Mouse (Mus musculus): Measurements from ENCODE around the gene Cdc20.
A peak's percentile ranks its signal among the peaks of the same experiment; 100 is the strongest.

The Cdc20 gene

DNA sequence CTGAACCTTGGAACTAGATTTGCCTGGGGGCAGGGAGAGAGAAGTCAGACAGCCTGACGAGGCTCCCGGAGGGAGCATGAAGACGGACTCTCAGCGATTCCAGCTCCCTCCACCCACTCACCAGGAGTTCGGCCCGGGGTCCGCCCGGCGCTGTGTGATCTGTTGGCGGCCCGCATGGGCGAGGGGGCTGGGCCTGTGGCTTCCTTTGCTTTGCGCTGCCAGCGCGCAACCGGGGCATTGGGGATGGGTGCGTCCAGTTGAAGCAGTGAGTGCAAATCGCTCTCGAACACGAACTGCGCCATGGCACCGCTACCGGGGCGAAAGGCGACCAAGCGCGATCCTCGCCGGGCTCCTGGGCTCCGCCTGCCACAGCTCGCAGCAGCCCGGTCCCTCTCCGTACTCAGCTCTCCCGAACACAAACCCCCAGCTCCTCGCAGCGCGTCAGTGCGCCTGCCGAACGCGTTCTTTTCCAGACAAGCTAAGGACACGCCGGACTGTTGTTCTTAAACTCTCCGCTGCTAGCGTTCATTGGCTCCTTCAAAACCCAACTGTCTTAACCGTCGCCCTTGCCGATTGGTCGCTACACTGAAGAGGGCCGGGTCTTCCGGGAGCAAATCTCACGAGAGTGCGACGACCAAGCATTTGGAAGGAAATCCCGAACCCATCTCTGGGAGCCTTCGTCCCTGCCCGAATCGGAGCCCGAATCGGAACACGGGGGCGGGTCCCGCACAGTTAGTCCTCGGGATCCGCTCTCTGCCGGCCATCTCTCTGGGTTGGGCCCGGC, at the start of gene Cdc20:
Gene Cdc20, minus strand, starts transcription at position 533 of the 784 bp plus-strand sequence.
- peak; percentile 68 to 77 for DNase-seq

DNA sequence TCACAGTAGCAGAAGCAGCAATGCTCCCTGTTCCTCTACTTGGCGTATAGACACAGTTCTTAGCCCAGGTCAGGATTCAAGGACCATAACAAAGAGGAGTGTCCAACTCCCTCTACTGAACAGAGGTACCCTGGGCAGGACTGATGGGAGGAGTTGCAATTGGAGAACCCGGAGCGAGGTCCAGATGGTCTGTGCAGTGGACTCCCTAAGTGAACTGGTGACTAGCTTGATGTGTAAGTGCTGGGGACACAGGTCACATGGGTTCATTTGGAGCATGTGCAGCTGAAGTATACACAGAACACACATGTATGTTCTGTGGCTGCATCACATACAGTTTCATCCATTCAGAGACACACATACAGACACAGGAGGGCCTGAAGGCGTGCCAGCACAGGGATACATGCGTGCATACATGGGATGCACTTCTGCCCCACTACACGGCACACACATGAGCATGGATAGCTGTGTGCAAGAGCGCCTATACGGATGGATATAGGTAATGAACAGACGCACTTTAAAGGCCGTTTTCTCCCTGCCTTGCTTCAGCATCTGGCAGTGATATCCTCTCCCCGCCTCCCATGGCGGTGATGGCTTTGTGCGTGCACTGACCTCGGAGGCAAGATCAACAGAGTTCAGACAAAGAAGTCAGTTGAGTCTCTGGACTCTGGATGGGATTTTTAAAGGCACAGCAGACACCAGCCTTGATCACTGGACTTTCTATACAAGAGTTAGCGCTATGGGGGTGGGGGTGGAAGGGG, 39.8 kb upstream of the Cdc20 start:
- no peak for DNase-seq

GRCm38 (mm10) chr4:118472687-118473086, 35.5 kb upstream of the Cdc20 start:
- no peak for DNase-seq

GRCm38 (mm10) chr4:118471281-118471680, 34.1 kb upstream of the Cdc20 start:
- DNase-seq, result no peak

DNA sequence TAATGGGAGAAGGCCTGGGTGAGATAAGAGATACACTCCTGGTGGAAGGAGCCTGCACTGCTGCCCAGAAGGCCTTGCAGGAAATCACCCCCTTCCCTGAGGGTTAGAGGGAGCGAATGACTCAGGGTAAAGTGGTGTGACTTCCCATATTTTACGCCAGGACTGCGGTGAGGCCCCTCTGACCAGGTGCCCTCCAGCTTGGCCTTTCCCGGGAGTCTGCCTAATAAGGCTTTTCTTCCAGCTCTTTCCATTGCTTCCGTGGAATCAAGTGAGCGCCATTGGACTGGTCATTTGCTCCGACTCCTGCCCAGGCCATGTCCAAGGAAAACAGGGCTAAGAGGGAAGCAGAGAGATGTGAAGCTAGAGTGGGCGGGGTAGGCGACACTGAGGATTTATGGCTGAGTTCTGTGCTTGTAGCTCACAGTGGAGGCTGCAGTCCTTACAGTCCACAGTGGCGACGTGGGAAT, 28.6 kb upstream of the Cdc20 start:
- DNase-seq, result no peak

GRCm38 (mm10) chr4:118464956-118465355, 27.8 kb upstream of the Cdc20 start:
- DNase-seq, result no peak

DNA sequence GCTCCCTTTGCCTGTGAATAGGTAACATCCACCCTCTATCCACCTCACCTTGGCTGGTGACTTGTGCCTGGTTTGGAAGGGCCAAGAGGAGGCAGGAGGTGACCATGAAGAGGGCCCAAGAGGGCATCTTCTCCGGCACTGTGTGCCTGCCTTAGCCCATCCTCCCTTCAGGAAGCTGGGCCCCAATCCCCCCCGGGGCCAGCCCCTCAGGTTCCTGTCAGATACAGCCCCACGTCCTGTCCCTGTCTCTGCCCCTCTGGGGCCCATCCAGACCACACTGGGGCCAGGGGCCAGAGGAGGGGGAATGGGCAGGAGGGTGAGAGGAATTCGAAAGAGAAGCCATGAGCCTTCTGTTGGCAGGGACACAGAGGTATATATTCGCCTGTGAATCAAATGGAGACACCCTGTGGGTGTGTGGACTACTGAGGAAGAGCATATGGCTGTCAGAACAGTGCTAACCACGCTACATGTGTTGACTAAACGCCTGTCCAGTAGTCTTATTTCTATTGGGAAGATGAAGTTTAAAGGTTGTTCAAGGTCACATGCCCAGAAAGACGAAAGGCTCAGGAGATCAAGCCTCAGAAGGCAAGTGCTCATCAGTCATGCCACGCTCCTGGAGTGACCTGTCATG, 20.3 kb upstream of the Cdc20 start, which contains the start of gene Mpl:
Gene Mpl, minus strand, starts transcription at position 169 of the 631 bp plus-strand sequence.
- no peak for DNase-seq

- no peak for DNase-seq
Measured at GRCm38 (mm10) chr4:118446415-118447153, 9.4 kb upstream of the Cdc20 start.

DNA sequence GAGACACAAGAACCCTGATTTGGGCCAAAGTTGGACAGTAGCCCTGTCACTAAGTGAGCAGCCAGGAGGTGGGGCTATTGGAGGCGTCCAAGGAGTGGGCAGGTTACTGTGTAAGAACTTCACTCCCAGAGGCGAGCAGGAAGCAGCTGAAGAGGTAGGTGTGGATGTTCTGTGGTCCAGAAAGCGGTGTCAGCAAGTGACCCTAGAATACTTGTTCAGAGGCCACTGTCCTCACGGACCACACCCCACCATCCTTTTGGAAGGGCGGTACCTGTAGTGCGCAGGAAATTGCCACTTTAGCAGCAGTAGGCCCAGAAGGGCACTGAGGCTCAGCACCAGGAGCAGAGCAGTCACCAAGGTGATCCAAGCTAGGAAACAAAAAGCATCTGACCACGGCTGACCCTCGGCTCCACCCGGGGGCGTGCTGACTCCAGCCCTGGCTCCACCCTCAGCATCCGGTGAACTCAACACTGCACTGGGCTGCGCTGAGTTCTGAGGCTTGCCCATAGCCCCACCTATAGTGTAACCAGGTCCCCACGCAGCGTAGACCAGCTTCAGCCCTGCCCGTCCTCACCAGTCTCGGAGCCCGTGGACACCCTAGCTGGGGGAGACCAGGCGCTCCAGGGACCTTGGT, 8.7 kb upstream of the Cdc20 start:
- DNase-seq, result no peak

GRCm38 (mm10) chr4:118445088-118445487, 7.9 kb upstream of the Cdc20 start:
- no peak for DNase-seq

DNA sequence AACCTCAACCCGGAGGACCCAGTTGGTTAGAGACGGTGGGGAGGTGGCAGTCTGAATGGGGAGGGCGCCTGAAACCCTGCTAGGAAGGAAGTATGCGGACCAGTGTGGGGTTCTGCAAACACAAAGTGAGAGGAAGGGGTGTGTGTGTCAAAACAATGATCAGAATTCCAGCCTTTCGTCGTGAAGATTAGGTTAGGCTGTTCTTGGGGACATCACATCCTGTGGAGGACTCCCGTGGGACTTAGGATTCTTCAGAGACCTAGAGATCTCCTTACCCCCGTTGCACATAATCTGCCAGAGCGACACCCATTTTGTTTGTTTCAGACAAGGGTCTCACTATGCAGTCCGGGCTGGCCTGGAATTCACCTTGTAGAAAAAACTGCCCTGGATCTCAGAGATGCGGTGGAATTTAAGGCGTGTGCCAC, 689 bp upstream of the Cdc20 start:
- DNase-seq, result no peak

DNA sequence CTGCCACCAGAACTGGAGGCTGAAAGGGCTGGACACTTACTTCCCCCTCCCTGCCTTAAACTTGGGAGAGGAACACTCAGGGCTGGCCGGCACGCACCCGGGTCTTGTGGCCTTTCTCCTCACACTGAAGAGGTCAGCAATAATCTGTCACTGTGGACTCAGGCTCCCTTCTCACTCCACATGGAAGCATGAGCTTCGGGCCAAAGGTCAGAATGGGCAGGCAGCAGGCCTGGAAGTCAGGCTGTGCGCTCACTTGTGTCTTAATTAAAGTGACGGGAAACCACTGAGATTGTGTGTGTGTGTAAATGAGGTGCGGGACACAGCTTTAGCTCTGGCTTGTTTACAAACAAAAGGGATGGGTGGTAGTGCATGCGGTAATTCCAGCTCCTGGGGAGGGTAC, 4.8 kb downstream of the Cdc20 start:
- DNase-seq, result no peak

DNA sequence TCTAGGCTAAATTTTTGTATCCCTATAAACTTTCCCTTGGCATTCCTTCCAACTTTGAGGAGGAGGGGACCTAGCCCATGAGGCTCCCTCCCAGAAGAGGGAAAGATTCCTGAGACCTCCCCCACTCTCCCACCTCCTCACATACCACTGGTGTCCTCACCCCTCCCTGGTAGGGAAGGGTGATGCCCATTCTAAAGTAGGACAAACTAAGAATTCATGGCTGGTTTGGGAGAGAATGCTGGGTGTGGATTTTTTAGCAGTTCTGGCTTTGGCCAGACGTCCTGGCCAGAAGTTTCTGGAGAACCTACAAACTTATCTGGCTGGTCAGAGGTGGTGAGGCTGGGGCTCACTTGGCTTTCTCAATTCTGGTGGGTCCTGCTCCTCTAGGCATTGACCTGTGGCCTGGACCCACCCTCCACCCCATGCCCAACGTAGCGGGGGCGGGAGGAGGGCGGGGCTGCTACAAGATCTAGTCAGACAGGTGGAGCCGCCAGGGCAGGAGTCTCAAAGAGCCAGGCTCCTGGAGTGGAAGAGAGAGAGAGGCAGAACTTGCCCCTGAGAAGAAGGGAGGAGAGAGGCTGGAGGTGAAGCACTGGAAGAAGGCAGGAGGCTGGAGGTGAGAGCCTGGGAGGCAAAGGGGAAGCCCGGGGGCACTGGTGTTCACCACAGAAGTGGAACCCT, 7.8 kb downstream of the Cdc20 start:
- no peak for DNase-seq

DNA sequence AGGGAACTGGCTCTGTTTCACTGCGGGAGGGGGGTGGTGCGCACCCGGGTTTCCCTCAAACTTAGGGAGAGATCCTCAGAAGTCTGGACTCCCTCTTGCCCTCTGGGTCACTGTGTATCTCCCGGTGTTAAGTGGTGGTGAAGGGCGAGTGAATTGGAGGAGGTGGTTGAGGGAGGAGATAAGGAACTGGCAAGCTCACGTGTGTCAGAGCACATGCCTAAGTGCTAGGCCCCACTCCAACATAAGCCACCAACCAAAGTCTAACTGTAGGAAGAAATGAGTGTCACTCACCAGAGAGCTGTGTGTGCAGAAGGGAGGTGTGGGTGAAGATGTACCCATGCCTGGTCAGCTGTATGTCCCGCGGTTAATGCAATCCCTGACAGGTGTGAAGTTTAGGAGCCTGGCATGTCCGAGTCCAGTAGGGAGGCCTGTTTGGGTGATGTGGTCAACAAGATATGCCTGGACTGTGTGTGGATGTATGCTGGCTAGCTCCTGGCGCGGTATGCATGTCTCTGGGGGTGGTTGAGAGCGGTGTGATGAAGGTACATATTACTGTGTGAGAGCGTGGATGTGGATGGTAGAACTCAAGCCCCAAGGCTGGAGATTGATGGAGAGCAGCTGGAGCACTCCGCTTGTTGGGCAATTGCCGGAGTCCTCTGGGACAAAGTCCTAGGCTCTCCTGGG, 8.5 kb downstream of the Cdc20 start:
- DNase-seq, result no peak

GRCm38 (mm10) chr4:118427768-118428451, 9.2 kb downstream of the Cdc20 start, which contains the start of gene Elovl1:
TSS of gene Elovl1 (plus strand) at chr4:118428093.
- DNase-seq, result peak; percentile 72 to 77

- no peak for DNase-seq
Measured at GRCm38 (mm10) chr4:118427415-118427767, 9.8 kb downstream of the Cdc20 start.

DNA sequence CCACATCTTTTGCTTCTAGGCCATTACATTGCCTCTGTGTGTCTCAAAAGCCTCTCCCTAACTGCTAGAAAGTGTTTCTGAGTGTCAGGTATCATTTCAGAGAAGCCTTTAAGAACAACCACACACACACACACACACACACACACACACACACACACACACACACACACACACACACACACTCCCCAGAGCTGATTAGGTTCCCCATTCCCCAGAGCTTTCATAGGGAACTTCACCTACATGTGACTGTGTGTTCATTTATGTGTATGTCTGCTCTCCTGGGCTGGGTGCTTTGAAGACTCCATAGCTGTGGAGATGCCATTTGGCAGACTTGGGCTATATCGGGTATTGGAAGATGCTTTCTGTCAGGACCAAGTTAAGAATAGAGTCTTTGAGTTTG, 11.8 kb downstream of the Cdc20 start:
- DNase-seq, result no peak

- DNase-seq, result no peak
Measured at GRCm38 (mm10) chr4:118424541-118425160, 12.5 kb downstream of the Cdc20 start.

GRCm38 (mm10) chr4:118421384-118421783, 15.8 kb downstream of the Cdc20 start:
- no peak for DNase-seq

Measured in cerebellum, adult 18-20 months (tissue).